Mouse (Mus musculus) megakaryocyte, embryonic 14.5 days (primary cell): ENCODE data around the gene Zbtb16.

Experiments
- FLI1 ChIP-seq: IDR thresholded peaks from 2 replicates; pipeline ENCODE4 v1.6.1; 2012; ENCODE audit warnings: low read length, inconsistent platforms, mixed read lengths
- GATA1 ChIP-seq: IDR thresholded peaks from 3 replicates; pipeline ENCODE4 v1.6.1; 2012; ENCODE audit warnings: mixed read lengths, low read length, inconsistent platforms, borderline replicate concordance

DNA sequence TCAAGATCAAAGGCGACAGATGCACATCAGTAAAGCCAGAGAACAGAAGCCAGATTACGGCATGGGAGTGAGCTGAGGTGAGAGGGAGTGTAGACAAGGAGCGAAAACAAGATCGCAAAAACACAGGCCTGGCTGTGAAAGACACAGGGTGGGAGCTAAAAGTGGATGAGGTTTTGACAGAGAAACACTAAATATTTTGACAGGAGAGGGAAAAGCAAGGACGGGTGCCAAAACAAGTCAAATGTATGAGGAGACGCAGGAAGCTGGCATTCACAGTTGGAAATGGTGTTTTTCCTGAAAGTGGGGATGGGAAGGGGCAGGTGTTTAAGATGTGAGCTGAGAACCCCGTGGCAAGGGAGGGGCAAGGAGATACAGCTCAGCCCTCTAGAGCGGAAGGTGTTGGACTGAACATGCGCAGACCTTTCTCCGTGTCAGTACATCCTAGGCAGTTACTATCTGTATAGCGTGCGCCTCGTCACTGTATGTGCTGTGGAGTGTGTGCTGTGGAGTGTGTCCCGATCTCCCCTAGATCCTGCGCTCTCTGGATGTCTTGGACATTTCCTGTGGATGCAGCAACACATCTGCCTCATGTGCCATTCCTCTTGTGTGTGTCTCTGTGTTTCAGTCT, 197.7 kb downstream of the Zbtb16 start:
- TF ChIP-seq GATA1 (no peak), FLI1 (no peak)
